Mouse (Mus musculus) induced T-regulatory cell, adult 2 months (primary cell): ENCODE results near the gene Mybl2.
"Not testable (repeated sequence)": the region's sequence is repeated elsewhere in the genome, so short reads cannot be mapped to it uniquely, and the experiment has no call there.

Source experiments
- DNase-seq: peaks from one replicate; pipeline ENCODE4 v3.0.0-alpha.2; 2012; ENCODE audit warnings: low read depth

Gene Mybl2

DNA sequence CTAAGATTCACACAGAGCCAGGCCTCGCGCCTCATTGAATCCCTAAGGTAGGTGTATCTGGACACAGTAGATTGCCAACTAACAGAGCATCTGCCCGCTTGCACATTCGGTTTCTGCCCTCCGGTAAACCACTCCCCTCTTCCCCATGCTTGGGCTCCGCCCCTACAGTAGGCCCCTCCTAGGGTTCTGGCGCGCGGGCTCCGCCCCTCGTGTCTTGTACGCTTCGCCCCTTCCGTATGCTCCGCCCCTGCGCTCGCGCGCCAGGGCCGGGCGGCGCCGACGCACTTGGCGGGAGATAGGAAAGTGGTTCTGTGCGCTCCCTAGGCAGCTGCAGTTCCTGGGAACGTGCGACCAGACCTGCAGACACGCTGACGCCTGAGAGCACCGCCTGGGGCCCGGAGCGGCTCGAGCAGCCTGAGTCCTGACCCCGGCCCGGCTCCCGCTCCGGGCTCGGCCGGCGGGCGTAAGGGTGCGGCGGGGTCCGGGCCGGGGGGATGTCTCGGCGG is at the start of gene Mybl2:
Gene Mybl2 (plus strand): TSS at position 353 of the 506 bp plus-strand sequence.
- DNase-seq, result peak; percentile 98

DNA sequence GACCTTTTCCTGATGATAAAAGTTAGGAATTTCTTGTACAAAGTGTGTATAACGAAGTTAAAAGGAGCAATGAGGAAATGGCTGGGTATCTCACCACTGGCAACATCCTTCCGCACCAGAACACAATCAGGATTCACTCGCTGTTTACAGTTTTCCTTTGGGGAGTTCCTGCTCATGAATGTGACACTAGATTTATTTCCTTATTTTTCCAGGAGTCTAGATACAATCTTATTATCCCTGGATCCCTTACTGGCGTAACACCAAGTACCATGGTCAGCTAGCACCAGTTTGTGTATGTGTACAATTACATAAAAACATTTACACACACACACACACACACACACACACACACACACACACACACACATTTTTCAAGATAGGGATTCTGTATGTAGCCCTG is 47.2 kb upstream of the Mybl2 start:
- no peak for DNase-seq

- DNase-seq, result peak; percentile 96
These were observed 37.4 kb upstream of the Mybl2 start, which contains the start of gene Ift52 for GRCm38 (mm10) chr2:163016916-163017743. Ift52 (plus strand) TSS chr2:163017354.

GRCm38 (mm10) chr2:163031289-163031688 is 23.2 kb upstream of the Mybl2 start:
- no peak for DNase-seq

- no peak for DNase-seq
These were observed 22.7 kb upstream of the Mybl2 start for GRCm38 (mm10) chr2:163031757-163032156.

DNA sequence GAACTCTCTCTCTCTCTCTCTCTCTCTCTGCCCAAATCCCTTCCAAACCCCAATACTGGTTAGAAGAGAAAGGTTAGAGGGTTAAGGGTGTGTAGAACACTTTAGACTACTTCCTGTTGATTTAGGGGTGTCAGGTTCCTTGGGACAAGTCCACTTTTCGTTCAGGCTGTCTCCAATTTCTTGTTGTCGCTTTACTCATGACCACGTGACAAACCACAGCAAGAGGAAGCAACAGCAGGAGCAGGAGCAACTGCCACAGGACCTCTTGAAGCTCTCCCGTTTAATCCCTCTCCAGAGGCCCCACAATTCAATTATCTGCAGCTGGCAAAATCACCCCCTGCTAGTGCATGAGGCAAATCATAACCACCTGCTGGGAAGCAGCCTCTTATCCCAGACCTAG is 21.9 kb upstream of the Mybl2 start:
- no peak for DNase-seq

DNA sequence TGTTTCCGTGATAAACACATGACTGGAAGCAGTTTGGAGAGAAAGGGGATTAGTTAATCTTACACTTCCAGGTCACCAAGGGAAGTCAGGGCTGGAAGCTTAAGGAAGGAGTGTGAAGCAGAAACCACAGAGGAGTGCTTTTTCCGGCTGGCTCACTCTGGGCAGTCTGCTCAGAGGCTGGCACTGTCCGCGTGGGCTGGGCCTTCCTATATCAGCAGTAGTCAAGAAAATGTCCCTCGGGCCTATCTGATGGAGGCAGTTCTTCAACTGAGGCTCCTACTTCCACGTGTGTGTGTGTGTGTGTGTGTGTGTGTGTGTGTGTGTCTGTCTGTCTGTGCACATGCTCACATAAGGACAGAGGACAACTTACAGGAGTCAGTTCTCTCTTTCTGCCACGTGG is 14.5 kb upstream of the Mybl2 start:
- DNase-seq, result no peak

- DNase-seq, result peak; percentile 71
These were observed 6.4 kb upstream of the Mybl2 start for GRCm38 (mm10) chr2:163048125-163048524.

GRCm38 (mm10) chr2:163049116-163049515 is 5.4 kb upstream of the Mybl2 start:
- DNase-seq, result no peak

DNA sequence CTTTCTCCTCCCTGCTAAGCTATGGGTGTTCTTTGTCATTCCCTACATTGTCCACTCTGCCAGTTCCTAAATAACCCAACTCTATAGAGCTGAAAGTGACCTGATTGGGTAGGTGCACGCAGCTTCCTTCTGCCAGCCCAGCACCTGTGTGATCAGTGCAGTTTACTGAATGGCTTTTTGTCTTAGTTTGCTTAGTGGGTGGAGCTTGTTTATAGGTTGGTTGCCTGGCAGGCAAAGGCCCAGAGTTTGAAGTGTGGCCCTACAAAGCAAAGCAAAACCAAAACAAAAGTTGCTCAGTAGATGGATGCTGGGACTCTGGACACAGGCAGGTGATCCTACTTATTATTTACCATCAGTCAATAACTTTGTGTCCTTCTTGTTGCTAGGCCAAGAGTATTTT is 2.8 kb upstream of the Mybl2 start:
- DNase-seq, result no peak

GRCm38 (mm10) chr2:163052101-163052500 is 2.4 kb upstream of the Mybl2 start:
- no peak for DNase-seq

DNA sequence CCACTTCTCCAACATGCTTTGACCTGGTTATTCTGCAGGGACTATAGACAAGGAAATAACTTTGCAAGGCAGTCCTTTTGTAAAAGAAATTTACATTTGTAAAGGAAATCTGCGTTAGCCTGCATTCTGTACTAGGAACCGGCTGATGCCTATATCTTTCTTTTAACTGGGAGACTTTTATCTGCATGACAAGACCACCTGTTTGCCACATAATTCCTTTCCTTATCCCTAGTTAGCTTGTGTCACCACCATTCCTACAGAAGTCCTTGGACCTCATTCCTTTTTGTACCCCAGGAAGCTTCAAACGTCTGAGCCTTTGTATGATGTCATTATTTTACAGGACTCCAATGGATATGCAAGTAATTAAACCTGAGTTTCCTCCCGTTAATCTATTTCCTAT is 1.7 kb upstream of the Mybl2 start:
- DNase-seq, result no peak

DNA sequence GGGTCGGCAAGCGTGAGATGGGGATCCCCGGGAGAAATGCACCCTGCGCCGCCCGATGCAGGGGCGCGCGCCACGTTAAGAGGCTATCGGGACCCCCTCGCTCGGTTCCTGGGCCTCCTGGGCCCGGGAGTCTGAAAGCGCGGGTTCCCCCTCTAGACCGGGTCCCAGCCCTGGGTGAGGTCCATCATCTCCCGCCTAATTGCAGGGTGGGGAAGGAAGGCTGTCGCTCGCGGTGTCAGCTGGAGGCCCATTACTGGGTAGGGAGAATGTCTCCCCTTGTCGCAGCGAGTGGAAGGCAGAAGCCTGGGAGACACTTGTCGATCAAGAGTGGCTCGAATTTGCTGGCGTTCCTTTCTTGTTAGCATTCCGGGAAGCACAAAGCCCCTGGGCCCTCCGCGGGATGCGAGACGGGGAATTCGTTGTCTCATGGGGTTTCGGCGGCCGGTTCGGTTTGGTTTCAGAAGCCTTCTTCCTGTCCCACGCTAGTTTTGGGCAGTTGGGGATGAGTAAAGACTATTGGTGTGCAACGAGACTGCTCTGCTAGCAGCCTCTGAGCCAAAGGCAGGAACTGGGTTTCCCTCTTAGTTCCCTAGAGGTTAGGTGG is 506 bp downstream of the Mybl2 start:
- peak; percentile 65 for DNase-seq

DNA sequence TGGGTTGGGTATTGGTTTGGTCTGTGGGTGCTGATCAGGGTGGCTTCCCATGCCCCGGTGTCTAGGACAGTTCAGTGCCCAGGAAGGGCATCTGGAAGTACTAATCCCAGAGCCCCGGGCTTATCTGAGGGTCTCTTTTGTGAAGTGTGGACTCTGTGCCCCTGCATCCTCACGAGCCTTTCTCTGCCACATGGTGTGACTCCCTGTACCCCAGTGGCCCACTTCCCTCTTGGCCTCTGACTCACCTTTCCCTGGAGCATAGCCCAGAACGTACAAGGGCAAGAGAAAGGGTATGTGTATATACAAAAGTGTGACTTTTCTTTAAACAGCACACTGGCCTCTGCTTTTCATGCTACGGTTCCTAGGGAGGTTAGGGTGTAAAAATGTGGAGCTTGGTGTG is 1.2 kb downstream of the Mybl2 start:
- no peak for DNase-seq

DNA sequence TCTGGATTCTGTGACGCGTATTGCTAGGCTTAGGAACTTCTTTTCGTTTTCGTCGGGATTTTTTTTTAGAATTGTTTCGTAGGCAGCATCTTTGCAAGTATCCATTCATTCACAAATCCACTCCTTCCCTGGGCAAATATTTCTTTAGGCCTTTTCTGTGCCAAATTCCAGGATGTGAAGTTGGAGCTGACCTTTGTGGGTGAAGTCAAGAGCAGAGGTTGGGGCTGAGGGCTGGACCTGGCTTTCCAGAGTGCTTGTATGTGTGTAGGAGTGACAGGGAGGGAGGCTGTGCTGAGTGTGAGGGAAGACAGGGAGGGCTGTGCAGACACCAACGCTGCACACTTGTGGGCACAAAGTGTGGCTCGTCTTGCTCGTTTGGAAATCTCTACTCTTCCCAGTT is 2.1 kb downstream of the Mybl2 start:
- no peak for DNase-seq

DNA sequence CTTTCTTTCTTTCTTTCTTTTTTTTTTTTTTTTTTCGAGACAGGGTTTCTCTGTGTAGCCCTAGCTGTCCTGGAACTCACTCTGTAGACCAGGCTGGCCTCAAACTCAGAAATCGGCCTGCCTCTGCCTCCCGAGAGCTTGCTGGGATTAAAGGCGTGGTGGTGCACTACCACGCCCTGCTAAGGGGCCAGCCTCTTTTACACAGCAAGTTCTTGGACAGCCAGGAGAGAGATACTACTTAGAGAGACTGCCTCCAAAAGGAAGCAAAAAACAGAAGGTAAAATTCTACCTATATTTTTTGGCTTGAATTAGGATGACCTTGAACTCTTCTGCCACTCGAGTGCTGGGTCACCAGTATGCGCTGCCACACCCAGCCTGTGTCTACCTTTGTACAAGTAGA is 4.5 kb downstream of the Mybl2 start:
- not testable (repeated sequence) for DNase-seq

DNA sequence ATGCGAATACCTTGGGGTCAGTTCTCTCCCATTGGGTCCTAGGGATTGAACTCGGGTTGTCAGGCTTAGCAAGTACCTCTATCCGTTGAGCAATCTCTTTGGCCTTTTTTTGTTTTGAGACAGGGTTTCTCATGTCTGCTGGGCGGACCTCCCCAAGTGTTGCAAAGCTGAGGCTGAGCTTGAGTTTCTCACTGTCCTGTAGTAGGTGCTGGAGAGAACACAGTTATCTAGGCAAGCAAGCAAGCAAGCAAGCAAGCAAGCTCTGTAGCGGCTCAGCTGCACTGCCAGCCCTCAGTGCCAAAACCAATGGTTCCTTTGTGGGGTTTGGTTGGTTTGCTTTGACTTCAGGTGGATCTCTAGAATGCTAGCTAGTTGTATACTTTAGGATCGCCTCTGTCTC is 6.1 kb downstream of the Mybl2 start:
- DNase-seq, result no peak

- DNase-seq, result no peak
These were observed 7.0 kb downstream of the Mybl2 start for GRCm38 (mm10) chr2:163061203-163062118.

GRCm38 (mm10) chr2:163062119-163062508 is 7.6 kb downstream of the Mybl2 start:
- DNase-seq, result no peak

GRCm38 (mm10) chr2:163066326-163066725 is 11.8 kb downstream of the Mybl2 start:
- no peak for DNase-seq

DNA sequence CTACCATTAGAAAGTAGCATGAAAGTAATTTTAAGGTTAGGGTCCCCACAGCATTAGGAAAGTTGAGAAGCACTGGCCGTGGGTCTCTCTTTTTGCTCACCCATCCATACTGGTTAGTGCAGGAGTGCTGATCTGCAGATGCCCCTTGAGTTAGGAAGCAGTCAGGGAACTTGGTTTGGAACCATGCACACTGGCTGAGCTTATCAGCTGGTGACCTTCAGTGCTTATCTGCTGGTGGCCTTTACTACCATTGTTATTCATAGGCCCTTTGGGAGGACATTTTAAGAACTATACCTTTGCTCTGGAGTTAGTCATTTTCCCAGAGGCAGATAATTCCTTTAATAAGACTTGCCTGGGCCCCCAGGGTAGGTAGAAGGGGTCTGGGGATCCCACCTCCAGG is 12.7 kb downstream of the Mybl2 start:
- DNase-seq, result no peak

DNA sequence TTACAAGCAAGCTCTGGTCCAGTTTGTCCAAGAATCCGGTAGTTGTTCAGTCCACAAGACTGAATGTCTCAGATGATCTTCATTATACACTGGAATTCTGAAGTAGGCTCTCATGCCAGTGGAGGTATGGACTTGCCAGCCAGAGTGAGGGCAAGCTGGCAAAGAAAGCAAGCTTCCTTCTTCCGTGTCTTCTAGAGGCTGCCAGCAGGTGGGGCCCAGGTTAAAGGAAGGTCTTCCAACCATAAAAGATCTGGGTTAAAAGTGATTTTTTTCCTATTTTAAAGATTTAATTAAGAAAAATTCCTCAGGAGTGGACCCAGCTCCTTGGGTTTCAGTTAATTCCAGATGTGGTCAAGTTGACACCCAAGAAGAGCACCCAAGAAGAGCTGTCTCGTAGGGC is 15.7 kb downstream of the Mybl2 start:
- no peak for DNase-seq
